Mouse (Mus musculus): ENCODE measurements at regions not wholly inside any gene's neighbourhood (a gene's known extent, or its start where the extent isn't known, plus 50 kb on each side); places are given as distances from the start of the nearest gene placed in this dataset.

GRCm38 (mm10) chr2:170259662-170260457, 112.0 kb upstream of the Zfp217 start:
- ATAC-seq (replicated peaks; ENCODE audit: low read depth, poor library complexity, severe bottlenecking) = peak; percentile 24; the same call in 1 of the 2 replicates

- ATAC-seq (replicated peaks; ENCODE audit: low read depth, poor library complexity, severe bottlenecking) = no peak
These were observed 110.5 kb upstream of the Zfp217 start for GRCm38 (mm10) chr2:170258367-170258766.

GRCm38 (mm10) chr2:170257671-170258235, 109.8 kb upstream of the Zfp217 start:
- no peak for ATAC-seq (replicated peaks; ENCODE audit: low read depth, poor library complexity, severe bottlenecking)

- no peak for ATAC-seq (replicated peaks; ENCODE audit: low read depth, poor library complexity, severe bottlenecking)
These were observed 108.1 kb upstream of the Zfp217 start for GRCm38 (mm10) chr2:170255997-170256396.

- no peak for ATAC-seq (replicated peaks; ENCODE audit: low read depth, poor library complexity, severe bottlenecking)
These were observed 107.6 kb upstream of the Zfp217 start for GRCm38 (mm10) chr2:170255533-170255932.

GRCm38 (mm10) chr2:170253681-170254440, 106.0 kb upstream of the Zfp217 start:
- ATAC-seq (replicated peaks; ENCODE audit: low read depth, poor library complexity, severe bottlenecking) = peak; percentile 9

- ATAC-seq (replicated peaks; ENCODE audit: low read depth, poor library complexity, severe bottlenecking) = peak; percentile 87
These were observed 104.5 kb upstream of the Zfp217 start for GRCm38 (mm10) chr2:170252255-170253034.

GRCm38 (mm10) chr2:170250680-170251079, 102.8 kb upstream of the Zfp217 start:
- ATAC-seq (replicated peaks; ENCODE audit: low read depth, poor library complexity, severe bottlenecking) = no peak

GRCm38 (mm10) chr2:170247702-170248445, 100.0 kb upstream of the Zfp217 start:
- no peak for ATAC-seq (replicated peaks; ENCODE audit: low read depth, poor library complexity, severe bottlenecking)

- ATAC-seq (replicated peaks; ENCODE audit: low read depth, poor library complexity, severe bottlenecking) = no peak
These were observed 97.9 kb upstream of the Zfp217 start for GRCm38 (mm10) chr2:170245637-170246341.

GRCm38 (mm10) chr2:170244108-170244507, 96.2 kb upstream of the Zfp217 start:
- peak; percentile 48 for ATAC-seq (replicated peaks; ENCODE audit: low read depth, poor library complexity, severe bottlenecking)

- peak; percentile 61 for ATAC-seq (replicated peaks; ENCODE audit: low read depth, poor library complexity, severe bottlenecking)
These were observed 90.1 kb upstream of the Zfp217 start for GRCm38 (mm10) chr2:170237959-170238358.

- ATAC-seq (replicated peaks; ENCODE audit: low read depth, poor library complexity, severe bottlenecking) = peak; percentile 64
These were observed 85.5 kb upstream of the Zfp217 start for GRCm38 (mm10) chr2:170233426-170233825.

- peak; percentile 20; the same call in 1 of the 2 replicates for ATAC-seq (replicated peaks; ENCODE audit: low read depth, poor library complexity, severe bottlenecking)
These were observed 81.7 kb upstream of the Zfp217 start for GRCm38 (mm10) chr2:170229461-170230080.

- no peak for ATAC-seq (replicated peaks; ENCODE audit: low read depth, poor library complexity, severe bottlenecking)
These were observed 80.6 kb upstream of the Zfp217 start for GRCm38 (mm10) chr2:170228318-170228994.

GRCm38 (mm10) chr2:170223872-170224271, 76.0 kb upstream of the Zfp217 start:
- ATAC-seq (replicated peaks; ENCODE audit: low read depth, poor library complexity, severe bottlenecking) = peak; percentile 24

GRCm38 (mm10) chr2:170222819-170223218, 74.9 kb upstream of the Zfp217 start:
- ATAC-seq (replicated peaks; ENCODE audit: low read depth, poor library complexity, severe bottlenecking) = peak; percentile 46

- no peak for ATAC-seq (replicated peaks; ENCODE audit: low read depth, poor library complexity, severe bottlenecking)
These were observed 74.2 kb upstream of the Zfp217 start for GRCm38 (mm10) chr2:170221994-170222535.

Measured in common myeloid progenitor, adult 5-6 weeks (primary cell).